Mouse (Mus musculus) left cerebral cortex, postnatal 4 days (tissue): Measurements from ENCODE around the gene Tex50. TPM values are rescaled to one million over a fixed set of nuclear protein-coding genes. Genes with fewer than 3 reads are reported as not detected.
"Not testable (repeated sequence)": the region's sequence is repeated elsewhere in the genome, so short reads cannot be mapped to it uniquely, and the experiment has no call there.

Experiments
- DNase-seq: peaks from one replicate; pipeline ENCODE4 v3.0.0-alpha.2; 2022
- intact Hi-C: fragments of 180-260 bp; cut with DNase I; formaldehyde crosslinking; loops from one replicate; pipeline ENCODE4 v1.15.1; 2025
- total RNA-seq, 2 experiments: library from RNA; stranded (reverse); gene quantifications; 2 replicates each; pipeline ENCODE4 v1.2.3; 2021

Tex50 gene
- total RNA-seq: not detected

DNA sequence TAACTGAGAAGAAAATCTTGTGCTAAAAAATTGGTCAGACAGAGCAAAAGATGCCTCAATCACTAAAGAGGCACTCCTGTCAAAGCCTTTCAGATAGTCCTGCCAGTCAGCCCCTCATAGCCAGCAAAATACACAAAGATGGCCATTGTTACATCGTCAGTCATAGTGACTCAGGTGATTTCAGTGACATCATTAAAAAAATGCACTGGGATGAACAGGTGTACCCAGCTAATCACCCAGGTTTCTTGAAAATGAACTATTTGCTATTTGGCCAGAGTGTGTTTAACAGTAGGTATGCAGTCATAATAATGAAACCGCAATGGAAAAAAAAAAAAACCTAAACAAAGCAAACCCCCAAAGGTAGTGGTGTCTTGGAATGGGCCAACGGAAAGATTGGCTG is at the start of gene Tex50:
Tex50 (minus strand) TSS at position 101 of the 400 bp plus-strand sequence.
- DNase-seq: no peak
- intact Hi-C loops: no loop called here

DNA sequence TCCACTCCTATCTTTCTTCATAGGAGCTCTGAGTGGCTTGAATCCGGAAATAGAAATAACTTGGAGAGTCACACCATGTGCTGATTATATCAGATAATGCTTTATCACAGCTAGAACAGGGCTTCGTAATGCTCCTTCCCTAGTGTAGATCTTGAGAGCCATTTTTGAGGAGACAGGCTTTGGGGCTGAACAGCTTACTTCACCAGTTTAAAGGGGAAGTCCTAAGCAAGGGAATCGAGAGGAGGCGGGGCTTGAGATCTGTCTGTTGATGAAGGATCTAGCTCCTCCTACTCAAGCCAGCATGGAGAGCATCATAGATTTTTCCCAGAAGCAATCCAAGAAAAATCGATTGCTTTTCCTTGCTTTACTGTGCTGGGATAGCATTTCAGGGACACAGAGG is 40.7 kb upstream of the Tex50 start:
- intact Hi-C loops: no loop called here
- no peak for DNase-seq

DNA sequence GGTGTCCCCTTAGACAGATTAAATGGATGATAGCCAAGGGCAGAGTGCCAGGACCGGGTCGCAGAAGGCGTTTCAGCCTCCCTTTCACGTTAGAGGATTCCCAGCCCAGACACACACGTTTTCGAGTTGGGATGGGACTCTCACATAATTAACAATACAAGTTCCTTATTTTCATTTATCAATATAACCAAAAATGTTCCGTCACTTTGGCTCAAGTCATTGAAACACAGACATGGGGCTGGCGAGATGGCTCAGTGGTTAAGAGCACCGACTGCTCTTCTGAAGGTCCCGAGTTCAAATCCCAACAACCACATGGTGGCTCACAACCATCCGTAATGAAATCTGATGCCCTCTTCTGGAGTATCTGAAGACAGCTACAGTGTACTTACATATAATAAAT is 37.2 kb upstream of the Tex50 start:
- intact Hi-C loops, DNase-seq: not testable (repeated sequence)

DNA sequence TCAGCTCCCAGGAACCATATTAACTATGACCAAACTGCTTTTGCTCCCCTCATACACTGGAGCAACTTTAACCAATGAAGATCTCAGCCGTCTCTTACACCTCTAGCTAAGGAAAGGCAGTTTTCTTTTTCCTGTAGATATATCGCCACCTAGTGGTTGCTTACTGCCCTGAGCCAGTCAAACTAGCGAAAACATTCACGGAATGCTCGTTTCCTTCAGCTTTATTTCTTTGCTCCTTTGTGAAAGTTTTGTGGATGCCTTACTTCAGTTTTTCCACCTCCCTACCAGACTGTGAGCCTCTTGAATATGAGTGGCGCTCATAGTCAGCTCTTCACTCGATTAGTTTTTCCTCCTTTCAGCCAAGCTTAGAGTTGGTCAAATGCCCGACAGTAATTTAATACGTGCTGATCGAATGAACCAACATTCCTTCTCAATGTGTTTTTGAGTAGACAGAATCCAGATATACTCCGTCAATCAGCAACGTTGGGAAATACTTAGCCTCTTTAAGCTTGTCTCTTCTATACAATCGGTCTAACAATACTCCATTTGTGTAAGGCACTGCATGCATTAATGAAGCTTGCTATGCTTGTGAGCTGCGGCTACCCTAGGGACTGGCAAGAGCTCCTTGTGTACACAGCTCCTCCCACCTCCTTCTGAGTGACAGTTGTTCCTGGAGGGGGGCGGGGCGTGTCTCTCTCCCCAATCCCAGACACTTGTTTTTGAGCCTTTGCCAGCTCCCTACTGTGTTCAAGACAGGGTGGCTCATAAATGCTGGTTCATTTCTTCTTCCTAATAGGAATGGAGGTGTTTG is 36.6 kb upstream of the Tex50 start:
- DNase-seq: peak; percentile 95
- intact Hi-C loops: no loop called here

DNA sequence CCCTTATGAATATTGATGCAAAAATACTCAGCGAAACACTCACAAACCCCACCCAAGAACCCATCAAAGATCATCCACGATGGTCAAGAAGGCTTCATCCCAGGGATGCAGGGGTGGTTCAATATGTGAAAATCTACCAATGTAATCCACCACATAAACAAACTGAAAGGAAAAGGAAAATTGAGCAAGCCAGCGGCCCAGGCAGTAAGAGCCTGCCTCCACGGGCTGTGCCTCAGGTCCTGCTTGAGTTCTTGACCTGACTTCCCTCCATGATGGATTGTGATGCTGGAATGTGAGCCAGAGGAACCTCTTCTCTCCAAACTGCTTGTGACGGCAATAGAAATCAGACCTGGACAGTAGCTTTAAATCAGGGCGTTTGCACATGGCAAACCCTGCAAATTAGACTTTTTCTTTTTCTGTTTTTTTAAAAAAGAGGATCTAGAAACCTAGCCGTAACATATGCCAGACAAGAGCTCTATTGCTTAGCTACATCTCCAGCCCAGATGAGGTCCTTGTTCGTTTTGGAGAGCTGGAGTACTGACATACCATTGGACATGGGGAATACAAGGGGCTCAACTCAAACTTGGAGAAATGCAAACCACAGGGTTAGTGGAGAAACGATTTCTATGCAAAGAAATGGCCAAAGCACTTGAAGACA is 31.3 kb upstream of the Tex50 start:
- intact Hi-C loops: no loop called here
- DNase-seq: no peak

DNA sequence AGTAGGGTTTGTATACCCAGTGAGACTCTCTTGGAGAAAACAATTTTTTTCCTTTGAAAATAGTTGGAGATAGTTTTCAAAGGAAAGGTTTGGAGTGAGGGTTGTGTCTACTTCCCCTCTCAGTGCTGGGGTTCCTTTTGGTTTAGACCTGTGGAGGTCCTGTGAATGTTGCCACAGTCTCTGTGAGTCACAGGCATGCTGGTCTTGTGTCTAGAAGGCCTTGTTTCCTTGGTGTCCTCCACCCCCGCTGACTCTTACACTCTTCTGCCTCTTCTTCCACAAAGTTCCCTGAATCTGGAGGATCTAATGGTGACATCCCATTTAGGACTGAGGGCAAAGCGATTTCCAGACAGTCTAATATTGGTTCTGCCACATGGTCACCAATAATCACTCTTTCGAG is 26.3 kb upstream of the Tex50 start:
- intact Hi-C loops: no loop called here
- DNase-seq: no peak

DNA sequence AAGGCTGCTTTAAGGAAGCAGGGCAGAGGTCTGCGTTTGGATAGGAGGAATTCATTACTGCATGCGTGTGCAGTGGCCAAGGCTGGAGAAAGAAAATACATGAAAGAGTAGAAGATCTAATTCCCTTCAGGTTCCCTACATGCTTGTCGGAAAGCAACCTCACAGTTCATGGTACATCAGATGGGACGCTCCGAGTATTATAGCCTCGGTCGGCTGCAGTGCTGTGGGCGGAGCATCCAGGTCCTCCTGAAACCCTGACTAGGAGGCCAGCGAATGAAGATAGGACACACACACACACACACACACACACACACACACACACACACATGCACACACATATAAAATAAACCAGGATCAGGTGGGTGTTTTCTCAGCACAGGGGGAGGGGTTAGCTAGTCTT is 24.6 kb upstream of the Tex50 start:
- DNase-seq: no peak
- intact Hi-C loops: no loop called here

DNA sequence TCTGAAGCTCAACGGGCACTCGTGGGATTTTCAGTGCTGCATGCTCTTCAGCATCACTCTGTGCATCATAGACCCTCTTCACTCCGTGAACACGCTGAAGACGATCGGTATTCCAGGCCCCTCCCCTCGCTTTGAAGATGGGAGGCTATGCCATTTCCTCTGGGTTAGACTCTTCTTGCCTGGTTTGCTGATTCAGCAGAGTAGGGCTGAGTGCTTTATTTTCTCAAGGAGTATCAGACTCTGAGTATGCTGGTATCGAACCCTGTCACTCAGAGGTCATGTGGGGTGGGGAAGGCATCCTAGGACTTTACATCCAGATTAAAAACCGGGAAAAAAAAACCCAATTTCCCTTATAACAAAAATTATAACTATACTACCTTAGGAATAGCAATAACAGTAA is 23.3 kb upstream of the Tex50 start:
- intact Hi-C loops: no loop called here
- DNase-seq: no peak

DNA sequence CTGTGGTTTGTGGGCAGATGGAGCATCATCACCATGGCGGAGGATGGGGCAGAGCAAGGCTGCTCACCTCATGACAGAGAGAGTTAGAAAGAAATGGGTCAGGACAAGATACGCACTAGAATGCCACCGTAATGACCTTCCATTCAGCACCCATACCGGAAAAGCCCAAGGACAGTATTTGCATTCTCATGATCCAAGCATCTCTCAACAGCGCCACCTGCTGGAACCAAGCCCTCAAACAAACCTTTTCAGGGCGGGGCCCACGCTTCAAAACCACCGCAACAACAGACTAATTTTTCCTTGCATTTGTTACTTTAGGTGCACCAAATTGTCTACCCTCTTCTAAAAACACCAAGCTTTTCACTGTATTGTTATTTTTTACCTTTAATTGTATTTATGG is 21.6 kb upstream of the Tex50 start:
- intact Hi-C loops: no loop called here
- peak; percentile 52 for DNase-seq

DNA sequence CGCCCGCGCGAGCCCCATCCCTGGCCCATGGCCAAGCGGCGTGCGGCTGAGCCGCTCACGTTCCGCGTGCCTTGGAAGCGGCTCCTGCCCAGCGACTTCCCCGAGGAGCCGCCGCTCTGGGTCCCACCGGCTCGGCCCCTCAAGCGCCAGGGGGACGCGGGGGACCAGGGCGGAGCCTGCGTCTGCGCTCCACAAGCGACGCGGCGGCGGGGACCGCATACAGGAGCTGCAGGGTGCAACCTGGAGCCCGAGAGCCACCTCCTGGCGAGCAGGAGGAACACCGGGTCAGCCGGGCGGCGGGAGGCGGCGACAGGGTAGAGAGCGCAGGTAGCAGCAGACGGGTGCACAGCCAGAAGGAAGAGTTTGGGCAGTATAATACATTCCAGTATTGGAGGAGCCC is 11.5 kb upstream of the Tex50 start:
- DNase-seq: peak; percentile 71
- intact Hi-C loops: no loop called here

DNA sequence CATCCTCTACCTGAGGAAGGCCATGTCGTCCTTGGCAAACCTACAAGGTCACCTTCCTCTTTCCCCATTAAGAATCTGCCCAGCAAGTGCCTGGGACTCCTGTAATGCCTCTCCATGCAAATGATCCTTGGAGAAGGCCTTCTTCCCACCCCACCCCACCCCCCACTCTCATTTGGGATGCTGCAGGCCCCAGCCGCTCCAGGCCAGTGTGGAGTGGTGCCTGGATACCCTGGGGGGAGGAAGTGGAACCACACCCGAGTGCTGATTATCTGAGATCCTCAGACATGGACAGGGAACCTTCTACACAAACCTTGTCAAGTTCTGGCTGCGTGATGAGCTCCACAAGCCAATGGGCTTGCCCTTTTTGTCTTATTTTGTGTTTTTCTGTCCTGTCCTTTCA is 1.2 kb upstream of the Tex50 start:
- intact Hi-C loops: no loop called here
- DNase-seq: no peak

DNA sequence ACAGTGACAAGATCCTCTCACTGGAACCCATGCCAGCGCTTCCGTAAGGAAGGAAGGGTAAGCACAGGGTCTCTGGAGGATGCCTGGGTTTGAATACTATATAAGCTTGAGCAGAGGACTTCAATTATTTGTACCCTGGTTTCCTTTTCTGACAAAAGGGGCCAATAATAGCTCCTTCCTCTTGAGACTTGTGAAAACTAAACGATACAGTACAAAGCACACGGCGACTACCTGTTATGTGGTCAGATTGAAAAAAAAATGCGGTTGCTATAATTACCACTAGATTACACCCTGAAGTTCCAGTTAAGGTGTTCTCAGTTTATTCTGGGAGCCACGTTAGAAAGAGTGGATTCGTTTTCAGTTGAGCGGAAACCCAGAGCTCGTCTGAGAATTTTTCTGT is 2.6 kb downstream of the Tex50 start:
- DNase-seq: no peak
- intact Hi-C loops: no loop called here

DNA sequence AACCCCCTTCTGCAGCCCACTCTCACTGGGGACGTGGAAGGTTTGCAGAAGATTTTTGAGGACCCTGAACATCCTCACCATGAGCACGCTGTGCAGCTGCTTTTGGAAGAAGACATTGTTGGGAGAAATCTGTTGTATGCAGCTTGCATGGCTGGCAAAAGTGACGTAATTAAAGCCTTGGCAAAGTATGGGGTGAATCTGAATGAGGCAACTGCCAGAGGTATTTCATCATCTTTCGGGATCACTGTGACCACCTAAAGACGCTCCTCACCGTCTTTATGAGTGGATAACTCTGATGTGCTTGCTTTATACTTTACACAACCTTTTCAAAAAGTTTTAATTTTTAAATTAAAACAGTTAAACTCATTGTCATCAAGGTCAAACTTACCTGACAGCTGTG is 8.0 kb downstream of the Tex50 start:
- no peak for DNase-seq
- intact Hi-C loops: no loop called here

DNA sequence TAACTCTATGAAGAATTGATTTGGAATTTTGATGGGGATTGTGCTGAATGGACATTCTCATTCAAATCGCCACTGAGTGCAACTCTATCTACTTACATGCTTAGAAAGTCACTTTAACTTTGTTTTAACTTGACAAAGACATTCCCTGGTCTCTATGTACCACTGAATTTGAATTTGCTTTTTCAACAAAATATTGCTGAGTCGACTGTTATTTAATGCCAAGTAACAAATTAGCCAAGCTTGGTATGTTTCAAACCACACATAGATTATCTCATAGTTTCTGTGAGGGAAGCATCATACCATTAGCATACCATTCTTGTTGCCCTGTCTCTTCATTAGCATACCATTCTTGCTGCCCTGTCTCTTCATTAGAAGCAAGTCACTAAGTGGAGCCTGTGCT is 11.2 kb downstream of the Tex50 start:
- intact Hi-C loops: no loop called here
- no peak for DNase-seq

DNA sequence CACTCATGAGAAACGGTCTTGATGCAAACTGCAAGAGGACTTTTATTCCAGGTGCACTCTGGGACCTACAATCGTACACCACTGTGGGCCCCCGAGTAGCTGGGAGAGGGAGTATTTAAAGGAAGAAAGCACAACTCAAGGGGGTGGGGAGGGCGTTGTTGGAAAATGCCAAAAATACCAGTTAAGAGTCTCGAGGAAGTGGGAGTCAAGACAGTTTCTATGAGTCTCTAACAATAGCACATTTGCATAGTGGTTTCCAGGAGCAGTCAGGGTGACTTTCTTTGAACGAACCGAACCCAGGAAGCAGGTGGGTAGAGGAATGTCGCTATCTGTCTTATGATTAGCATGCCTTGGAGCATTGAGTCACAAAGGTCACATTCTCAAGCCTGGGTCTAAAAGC is 13.5 kb downstream of the Tex50 start:
- intact Hi-C loops, DNase-seq: not testable (repeated sequence)

DNA sequence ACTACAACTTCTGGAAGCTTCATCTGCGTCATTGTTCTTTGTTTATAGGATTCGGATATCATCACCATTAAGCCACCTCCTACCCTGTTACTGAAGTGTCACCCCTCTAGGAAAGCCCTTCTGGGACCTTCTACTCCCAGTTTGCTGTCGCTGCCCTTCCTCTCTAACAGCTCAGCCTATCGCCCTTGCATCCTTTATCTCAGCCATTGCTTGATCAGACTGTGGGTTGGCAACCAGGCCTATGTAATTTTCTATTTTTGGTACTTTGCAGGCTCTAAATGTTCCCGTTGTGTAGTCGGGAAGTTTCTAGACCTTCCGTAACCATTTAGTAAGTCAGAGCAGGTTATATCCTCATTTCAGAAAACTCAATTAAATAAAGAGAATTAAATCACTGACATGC is 15.9 kb downstream of the Tex50 start:
- intact Hi-C loops: no loop called here
- DNase-seq: no peak

DNA sequence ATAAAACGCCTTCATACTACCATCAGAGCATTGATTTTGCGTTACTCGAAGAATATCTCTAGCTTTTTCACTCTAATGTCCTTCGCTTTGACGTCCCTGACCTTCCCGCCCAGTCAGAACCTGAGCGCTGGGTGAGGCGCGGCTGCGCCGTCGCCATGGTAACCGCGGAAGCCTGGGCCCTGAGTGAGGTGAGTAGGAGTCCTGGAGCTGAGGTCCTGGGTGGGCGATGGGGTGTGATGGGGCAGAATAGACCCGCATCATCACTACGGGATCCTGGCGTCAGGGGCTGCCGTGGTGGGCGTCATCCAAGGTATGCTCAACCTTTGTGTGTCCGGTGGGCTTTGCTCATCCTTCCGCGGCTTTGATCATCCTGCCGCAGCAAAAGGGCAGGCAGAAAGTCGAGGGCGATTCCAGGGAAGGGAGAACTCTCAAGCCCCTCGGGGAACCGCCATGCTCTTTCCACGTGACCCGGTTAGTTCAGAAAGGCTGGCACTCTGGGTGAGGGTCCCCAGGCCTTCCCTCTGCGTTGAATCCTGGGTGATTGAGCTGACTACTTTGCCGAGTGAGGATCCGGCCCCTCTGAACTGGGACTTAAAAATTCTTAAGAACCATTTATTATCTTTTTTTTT is 16.5 kb downstream of the Tex50 start, which contains the start of gene Ankrd45:
Ankrd45 (plus strand) TSS at position 161 of the 629 bp plus-strand sequence.
- peak; percentile 61 for DNase-seq
- intact Hi-C loops: no loop called here

DNA sequence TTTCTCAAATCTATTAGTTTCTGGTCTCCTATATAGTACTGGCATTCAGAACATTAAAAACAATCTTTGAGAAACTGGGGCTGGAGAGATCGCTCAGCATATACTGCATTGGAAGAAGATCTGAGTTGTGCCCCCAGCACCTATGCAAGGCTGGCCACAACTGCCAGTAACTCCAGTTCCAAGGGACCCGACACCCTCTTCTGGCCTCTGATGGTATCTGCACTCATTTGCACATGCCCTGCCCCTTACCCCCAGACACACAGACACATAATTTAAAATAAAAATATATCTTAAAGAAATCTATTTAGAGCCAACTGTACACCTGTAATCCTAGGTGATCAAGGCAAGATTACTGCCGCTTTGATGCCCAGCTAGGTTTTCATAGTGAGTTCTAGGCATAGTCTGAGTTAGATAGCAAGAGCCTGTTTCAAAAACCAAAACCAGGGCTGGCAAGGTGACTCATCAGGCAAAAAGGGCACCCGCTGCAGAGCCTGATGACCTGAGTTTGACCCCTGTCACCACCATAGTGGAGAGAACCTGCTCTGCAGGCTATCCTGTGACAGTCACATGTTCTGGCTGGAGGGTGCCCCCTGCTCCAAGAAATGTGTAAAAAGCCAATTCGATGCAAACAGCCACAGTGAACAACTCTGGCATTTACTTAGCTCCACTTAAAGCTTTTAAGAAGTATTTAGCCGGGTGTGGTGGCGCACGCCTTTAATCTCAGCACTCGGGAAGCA is 18.9 kb downstream of the Tex50 start:
- intact Hi-C loops: no loop called here
- no peak for DNase-seq

DNA sequence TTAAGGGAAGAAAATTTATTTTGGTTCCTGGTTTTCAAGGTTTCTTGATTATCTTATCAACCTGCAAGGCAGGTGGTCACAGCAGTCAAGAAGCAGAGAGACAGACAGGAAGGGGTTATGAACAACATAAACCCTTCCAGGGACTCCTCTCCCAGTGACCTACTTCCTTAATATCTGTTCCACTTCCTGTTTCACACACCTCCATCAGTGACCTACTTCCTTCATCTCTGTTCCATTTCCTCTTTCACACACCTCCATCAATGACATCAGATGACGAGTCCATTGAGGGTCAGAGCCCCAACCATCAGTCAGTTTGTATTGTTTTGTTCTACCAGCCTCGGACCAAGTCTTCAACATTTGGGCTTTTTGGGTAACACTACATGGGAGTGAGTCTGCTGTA is 19.6 kb downstream of the Tex50 start:
- DNase-seq: no peak
- intact Hi-C loops: no loop called here

DNA sequence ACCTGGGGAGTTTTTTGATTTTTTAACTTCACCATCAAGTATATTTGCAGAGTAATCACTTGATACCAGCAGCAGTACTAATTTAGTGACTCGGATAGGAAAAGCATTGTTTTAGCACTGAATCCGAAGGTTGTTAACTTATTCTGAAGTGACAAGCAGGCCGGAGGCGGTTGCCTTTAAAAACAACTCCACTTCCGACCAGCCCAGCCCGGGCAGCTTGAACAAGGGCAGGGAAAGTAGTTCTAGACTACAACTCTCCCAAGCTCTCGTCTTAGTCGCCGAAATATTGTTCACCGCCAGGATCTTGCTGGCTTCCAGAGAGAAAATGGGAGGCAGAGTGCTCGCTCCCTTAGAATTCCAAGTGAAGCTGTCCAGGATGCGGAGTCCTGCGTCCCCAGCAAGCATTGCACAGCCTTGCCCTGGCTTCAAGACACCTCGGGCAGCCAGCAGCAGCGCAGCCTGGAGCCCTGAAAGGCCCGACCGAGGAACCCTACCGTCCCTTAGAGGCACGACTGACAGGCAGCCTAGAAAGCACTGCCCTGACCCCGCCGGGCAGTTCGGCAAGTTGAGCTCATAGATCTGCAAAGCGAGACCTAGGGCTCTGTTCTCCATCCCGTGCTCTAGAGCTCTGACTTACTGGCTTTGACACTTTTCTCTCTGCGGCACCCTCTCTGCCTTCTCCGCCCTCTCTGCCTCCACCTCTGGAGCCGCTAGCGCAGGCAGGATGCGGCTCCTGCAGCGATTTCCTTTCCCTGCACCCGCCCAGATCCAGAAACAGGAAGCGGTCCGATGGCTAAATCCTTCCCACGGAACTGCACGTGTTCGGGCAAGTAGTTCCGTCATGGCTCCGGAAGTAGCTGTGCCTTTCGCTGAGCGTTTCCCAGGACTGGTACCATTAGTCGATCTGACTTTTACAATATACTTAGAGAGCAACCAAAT is 28.1 kb downstream of the Tex50 start, which contains the start of gene Klhl20:
Klhl20 (minus strand) TSS at position 786 of the 939 bp plus-strand sequence.
- peak; percentile 90 for DNase-seq
- intact Hi-C loops: no loop called here
